Comparison of ENCODE assay signal across 8 mouse cellular contexts in genomic region chr11:81996172-81996841, GRCm38 (mm10). TPM values are rescaled to one million over a fixed set of nuclear protein-coding genes. Genes with fewer than 3 reads are reported as not detected.
DNase-seq lines count a peak whose midpoint lies in the region; TF ChIP-seq lines count a peak whose summit lies in the region.

No protein-coding gene starts in this region.

- 0 out of 2 replicates have a peak, but pooled peaks cover 4% of the 10 kb centered on the region for H3K27me3 ChIP-seq in embryonic facial prominence, embryonic 10.5 days (replicated peaks; ENCODE audit: low read depth, poor library complexity, severe bottlenecking)
- H3K27me3 ChIP-seq in heart, embryonic 10.5 days (ENCODE audit: insufficient read depth, poor library complexity, severe bottlenecking) = peaks cover 22% of the 10 kb centered on the region

- no peak overlapping the region for H3K9ac ChIP-seq in ES-E14 (ENCODE audit: insufficient read depth, low read depth, low read length, poor library complexity, severe bottlenecking)

- 68% methylated on average over 10 of the region's 10 CpGs for WGBS in embryonic facial prominence, embryonic 10.5 days
- 70% methylated on average over 10 of the region's 10 CpGs for WGBS in heart, embryonic 10.5 days

- no peak overlapping the region for H3K27ac ChIP-seq in ES-E14 (ENCODE audit: insufficient read depth, low read depth, low read length, poor library complexity, severe bottlenecking)
- H3K27ac ChIP-seq in embryonic facial prominence, embryonic 10.5 days (replicated peaks) = no peak overlapping the region
- H3K27ac ChIP-seq in heart, embryonic 10.5 days = no peak overlapping the region

- no peak overlapping the region for H3K4me3 ChIP-seq in ES-E14 (ENCODE audit: insufficient read depth in 1 of 2, low read depth in 1 of 2, low read length in 2 of 2, poor library complexity in 1 of 2, severe bottlenecking in 1 of 2)
- no peak overlapping the region for H3K4me3 ChIP-seq in embryonic facial prominence, embryonic 10.5 days
- H3K4me3 ChIP-seq in heart, embryonic 10.5 days = no peak overlapping the region

- in situ Hi-C loops in ES-E14 (cut with MboI; ENCODE audit: low sequenced_read_pairs in 2 of 2, unreplicated experiment in 2 of 2) = loop anchor here in 1 of 2 experiments (25.0 kb wide), 1 partner anchor 191 kb away; no protein-coding TSS in a partner anchor

- H3K9me3 ChIP-seq in ES-E14 (ENCODE audit: control insufficient read depth, insufficient read depth, low read depth, low read length) = no peaks in the 10 kb centered on the region
- H3K9me3 ChIP-seq in embryonic facial prominence, embryonic 10.5 days = no peaks in the 10 kb centered on the region
- H3K9me3 ChIP-seq in heart, embryonic 10.5 days = no peaks in the 10 kb centered on the region

- DNase-seq in ES-E14 (ENCODE audit: low read depth, low spot score) (peak; percentile 50), MN1 (ENCODE audit: low spot score) (no peak)
- peak; percentile 85 for DNase-seq in adrenal gland, postnatal 14 days
- peak; percentile 87 for DNase-seq in embryonic facial prominence, embryonic 10.5 days (ENCODE audit: low spot score)
- peak; percentile 78 for DNase-seq in heart, embryonic 10.5 days (ENCODE audit: low spot score)
- peak; percentile 83 to 88 for DNase-seq in layer of hippocampus, postnatal 10 days (ENCODE audit: low spot score in 2 of 2)
- peak; percentile 52 to 72 for DNase-seq in lung, postnatal 4 days
- peak; percentile 74 for DNase-seq in right cerebral cortex, postnatal 25 days

- no peaks in the 10 kb centered on the region for H3K36me3 ChIP-seq in ES-E14 (ENCODE audit: control insufficient read depth, insufficient read depth, low read length, poor library complexity, severe bottlenecking)
- H3K36me3 ChIP-seq in embryonic facial prominence, embryonic 10.5 days (replicated peaks) = no peaks in the 10 kb centered on the region
- no peaks in the 10 kb centered on the region for H3K36me3 ChIP-seq in heart, embryonic 10.5 days

- H3K4me1 ChIP-seq in ES-E14 (ENCODE audit: control insufficient read depth in 2 of 2, insufficient read depth in 2 of 2, low read length in 2 of 2, poor library complexity in 1 of 2) = no peaks in the 10 kb centered on the region
- H3K4me1 ChIP-seq in embryonic facial prominence, embryonic 10.5 days = peaks cover 9% of the 10 kb centered on the region
- H3K4me1 ChIP-seq in heart, embryonic 10.5 days = no peaks in the 10 kb centered on the region

TF ChIP-seq in ES-E14, 5 proteins besides CTCF, POLR2A, EP300 and RAD21:
- TF ChIP-seq ZC3H11A (IDR thresholded peaks at IDR 0.05; ENCODE audit: borderline replicate concordance, low read depth, low read length) (peak; percentile 88), ZNF384 (IDR thresholded peaks at IDR 0.05; ENCODE audit: low read depth, low read length) (no peak)

RNA-seq across cellular contexts. Expression of gene Asic2, which starts 28.1 kb away (rescaled TPM):
- 0.13 and 0.42 TPM in 2 replicates for total RNA-seq in ES-E14 (2012; rRNA removed)
- 1.7 and 2.7 TPM in 2 replicates for total RNA-seq in adrenal gland, postnatal 14 days (2021)
- polyA plus RNA-seq in embryonic facial prominence, embryonic 10.5 days (2016; fragmentation: Nextera tagmentation; extraction: Ambion mirVana) = 0.66 and 0.75 TPM in 2 replicates
- polyA plus RNA-seq in heart, embryonic 10.5 days (2016; fragmentation: Nextera tagmentation; extraction: Ambion mirVana) = 0.07 and 0.77 TPM in 2 replicates
- total RNA-seq in layer of hippocampus, postnatal 10 days (2021) = 10 to 100 TPM; 61.5 to 63.3 TPM

RNA-seq across cellular contexts. Expression of gene Ccl2, which starts 39.1 kb away (rescaled TPM):
- 0.74 and 7.8 TPM in 2 replicates for total RNA-seq in ES-E14 (2012; rRNA removed)
- total RNA-seq in adrenal gland, postnatal 14 days (2021) = 1.4 and 1.9 TPM in 2 replicates
- polyA plus RNA-seq in embryonic facial prominence, embryonic 10.5 days (2016; fragmentation: Nextera tagmentation; extraction: Ambion mirVana) = 0.26 TPM in 1 of 2 replicates, not detected in the other
- polyA plus RNA-seq in heart, embryonic 10.5 days (2016; fragmentation: Nextera tagmentation; extraction: Ambion mirVana) = 6.7 and 8.0 TPM in 2 replicates
- not detected for total RNA-seq in layer of hippocampus, postnatal 10 days (2021)

RNA-seq across cellular contexts. Expression of gene Gm17268, which starts 42.1 kb away (rescaled TPM):
- total RNA-seq in ES-E14 (2012; rRNA removed) = not detected in 2 replicates
- total RNA-seq in adrenal gland, postnatal 14 days (2021) = not detected in 2 replicates
- not detected in 2 replicates for polyA plus RNA-seq in embryonic facial prominence, embryonic 10.5 days (2016; fragmentation: Nextera tagmentation; extraction: Ambion mirVana)
- not detected in 2 replicates for polyA plus RNA-seq in heart, embryonic 10.5 days (2016; fragmentation: Nextera tagmentation; extraction: Ambion mirVana)
- not detected for total RNA-seq in layer of hippocampus, postnatal 10 days (2021)

RNA-seq across cellular contexts. Expression of gene Ccl7, which starts 49.2 kb away (rescaled TPM):
- total RNA-seq in ES-E14 (2012; rRNA removed) = 0.32 and 6.3 TPM in 2 replicates
- total RNA-seq in adrenal gland, postnatal 14 days (2021) = not detected in 2 replicates
- polyA plus RNA-seq in embryonic facial prominence, embryonic 10.5 days (2016; fragmentation: Nextera tagmentation; extraction: Ambion mirVana) = 0.19 TPM in 1 of 2 replicates, not detected in the other
- polyA plus RNA-seq in heart, embryonic 10.5 days (2016; fragmentation: Nextera tagmentation; extraction: Ambion mirVana) = 1.7 and 2.1 TPM in 2 replicates
- total RNA-seq in layer of hippocampus, postnatal 10 days (2021) = under 1 TPM in 1 of 2 experiments, not detected in 1; 0.64 TPM

Comparison
In these comparisons a context has a peak if more than half of its experiments do, and no peak if none do; other contexts are left out.
1. RNA of gene Asic2, which starts 28.1 kb away (total RNA-seq): 61.5 to 63.3 TPM in layer of hippocampus, postnatal 10 days; 1.7 to 2.7 TPM in adrenal gland, postnatal 14 days and 0.13 to 0.42 TPM in ES-E14; every median in the first group is over 10 times any median in the second.